Mouse (Mus musculus) urinary bladder, postnatal 36 days (tissue): ENCODE results near the gene Sept1.
A peak's percentile ranks its signal among the peaks of the same experiment; 100 is the strongest.

Source experiments
- DNase-seq, 2 experiments: peaks; one replicate each; pipeline ENCODE4 v3.0.0; 2022; ENCODE audit warnings: low spot score in 2 of 2, mixed read lengths in 1 of 2

Sept1 gene

GRCm38 (mm10) chr7:127218670-127219069 lies 14.3 kb downstream of the Sept1 start:
- no peak for DNase-seq

- DNase-seq = no peak
Measured at GRCm38 (mm10) chr7:127217901-127218642, 14.9 kb downstream of the Sept1 start.

GRCm38 (mm10) chr7:127217475-127217874 lies 15.5 kb downstream of the Sept1 start:
- no peak for DNase-seq

- DNase-seq = no peak
Measured at GRCm38 (mm10) chr7:127216307-127216706, 16.6 kb downstream of the Sept1 start.

- peak; percentile 51 to 64 for DNase-seq
Measured at GRCm38 (mm10) chr7:127214981-127215871, 17.7 kb downstream of the Sept1 start.

- DNase-seq = no peak
Measured at GRCm38 (mm10) chr7:127214521-127214920, 18.4 kb downstream of the Sept1 start.

- DNase-seq = no peak
Measured at GRCm38 (mm10) chr7:127213930-127214329, 19.0 kb downstream of the Sept1 start.

- no peak for DNase-seq
Measured at GRCm38 (mm10) chr7:127213485-127213884, 19.4 kb downstream of the Sept1 start.

- no peak for DNase-seq
Measured at GRCm38 (mm10) chr7:127212432-127213250, 20.3 kb downstream of the Sept1 start.

- no peak for DNase-seq
Measured at GRCm38 (mm10) chr7:127211014-127211745, 21.8 kb downstream of the Sept1 start.

GRCm38 (mm10) chr7:127210266-127210665 lies 22.7 kb downstream of the Sept1 start:
- DNase-seq = no peak

GRCm38 (mm10) chr7:127209851-127210250 lies 23.1 kb downstream of the Sept1 start:
- no peak for DNase-seq

- DNase-seq = peak; percentile 77 to 89
Measured at GRCm38 (mm10) chr7:127208553-127209438, 24.1 kb downstream of the Sept1 start, which contains the start of gene Mylpf. Gene Mylpf (plus strand): TSS chr7:127208890.

- no peak for DNase-seq
Measured at GRCm38 (mm10) chr7:127208295-127208552, 24.7 kb downstream of the Sept1 start, which contains the start of gene Tbc1d10b. Gene Tbc1d10b (minus strand): TSS chr7:127208468.

GRCm38 (mm10) chr7:127207374-127208294 lies 25.3 kb downstream of the Sept1 start:
- DNase-seq = peak in 1 of 2 experiments; percentile 35

- no peak for DNase-seq
Measured at GRCm38 (mm10) chr7:127206606-127207005, 26.3 kb downstream of the Sept1 start.

- no peak for DNase-seq
Measured at GRCm38 (mm10) chr7:127196484-127196883, 36.4 kb downstream of the Sept1 start.

GRCm38 (mm10) chr7:127195544-127196295 lies 37.2 kb downstream of the Sept1 start, which contains the start of gene Cd2bp2:
Gene Cd2bp2 (minus strand): TSS chr7:127196050.
- DNase-seq = peak; percentile 90 to 95
